Mouse (Mus musculus) heart, adult 2 months (tissue): ENCODE measurements at regions not wholly inside any gene's neighbourhood (a gene's known extent, or its start where the extent isn't known, plus 50 kb on each side); places are given as distances from the start of the nearest gene placed in this dataset.

Experiments used
- CTCF ChIP-seq: fragments of 200-600 bp; IDR thresholded peaks from 2 replicates; pipeline ENCODE4 v1.8.1; 2022; ENCODE audit warnings: antibody characterized with exemption, mild to moderate bottlenecking, moderate library complexity
- POLR2A ChIP-seq: fragments of 200-500 bp; IDR thresholded peaks from 2 replicates; pipeline ENCODE4 v1.6.1; 2011; ENCODE audit warnings: mild to moderate bottlenecking, low read depth, low read length, control low read depth; ENCODE audit not compliant: insufficient read depth

GRCm38 (mm10) chr4:39967938-39968337, 174.9 kb upstream of the Aco1 start:
- TF ChIP-seq CTCF (no peak), POLR2A (no peak)
